Mouse (Mus musculus) c-Kit-positive CD71-negative TER-119-negative erythroid progenitor cells, embryonic 14.5 days (primary cell): Measurements from ENCODE around the gene Pcx.
A peak's percentile ranks its signal among the peaks of the same experiment; 100 is the strongest.
"Not testable (repeated sequence)": the region's sequence is repeated elsewhere in the genome, so short reads cannot be mapped to it uniquely, and the experiment has no call there.

Source experiments
- DNase-seq: peaks from one replicate; pipeline ENCODE4 v3.0.0-alpha.2; 2013; ENCODE audit warnings: low read depth

The Pcx gene

GRCm38 (mm10) chr19:4586783-4587182, 76.5 kb downstream of the Pcx start:
- not testable (repeated sequence) for DNase-seq

- DNase-seq: no peak
These were observed 77.2 kb downstream of the Pcx start for GRCm38 (mm10) chr19:4587426-4587825.

GRCm38 (mm10) chr19:4588430-4588829, 78.2 kb downstream of the Pcx start:
- DNase-seq: no peak

GRCm38 (mm10) chr19:4589081-4589480, 78.8 kb downstream of the Pcx start:
- DNase-seq: no peak

GRCm38 (mm10) chr19:4590025-4590424, 79.8 kb downstream of the Pcx start:
- no peak for DNase-seq

- no peak for DNase-seq
These were observed 83.7 kb downstream of the Pcx start for GRCm38 (mm10) chr19:4593792-4594522.

- DNase-seq: no peak
These were observed 85.8 kb downstream of the Pcx start for GRCm38 (mm10) chr19:4596071-4596470.

GRCm38 (mm10) chr19:4602459-4602858, 92.2 kb downstream of the Pcx start:
- no peak for DNase-seq

GRCm38 (mm10) chr19:4603801-4604723, 93.8 kb downstream of the Pcx start:
- DNase-seq: no peak

- no peak for DNase-seq
These were observed 95.4 kb downstream of the Pcx start for GRCm38 (mm10) chr19:4605654-4606053.

- no peak for DNase-seq
These were observed 97.1 kb downstream of the Pcx start for GRCm38 (mm10) chr19:4607406-4607805.

GRCm38 (mm10) chr19:4608511-4608910, 98.2 kb downstream of the Pcx start:
- DNase-seq: no peak

GRCm38 (mm10) chr19:4610109-4610508, 99.8 kb downstream of the Pcx start:
- no peak for DNase-seq

- no peak for DNase-seq
These were observed 102.1 kb downstream of the Pcx start for GRCm38 (mm10) chr19:4612181-4612961.

- DNase-seq: no peak
These were observed 103.4 kb downstream of the Pcx start for GRCm38 (mm10) chr19:4613464-4614304.

GRCm38 (mm10) chr19:4614305-4615150, 104.3 kb downstream of the Pcx start:
- no peak for DNase-seq

GRCm38 (mm10) chr19:4615151-4616093, 105.2 kb downstream of the Pcx start, which contains the start of gene Lrfn4:
TSS of gene Lrfn4 (minus strand) at chr19:4615667.
- DNase-seq: peak; percentile 68

- no peak for DNase-seq
These were observed 106.3 kb downstream of the Pcx start for GRCm38 (mm10) chr19:4616546-4616945.

- DNase-seq: no peak
These were observed 107.9 kb downstream of the Pcx start for GRCm38 (mm10) chr19:4618183-4618582.
